Mouse (Mus musculus) MEL (cell line): ENCODE measurements around the gene Morc3. TPM values are rescaled to one million over a fixed set of nuclear protein-coding genes. Genes with fewer than 3 reads are reported as not detected.

Source experiments
- DNase-seq: peaks from one replicate; pipeline ENCODE4 v3.0.0; 2011; ENCODE audit warnings: low read depth, low spot score
- H3K27ac ChIP-seq: 2 replicates; pipeline ENCODE4 v1.5.1; 2012; ENCODE audit warnings: low read depth, mild to moderate bottlenecking, control low read depth, low read length, moderate library complexity; ENCODE audit not compliant: control insufficient read depth
- H3K27me3 ChIP-seq, 2 experiments: fragments of 150-350 bp in 1 of 2; sonication (generic) in 1 of 2; 2 replicates each; pipeline ENCODE4 v1.6.1; 2012; ENCODE audit warnings: low read length in 2 of 2, mild to moderate bottlenecking in 2 of 2, improper control_type of control experiment in 1 of 2, moderate library complexity in 1 of 2; ENCODE audit not compliant: insufficient read depth in 2 of 2, control insufficient read depth in 1 of 2
- H3K36me3 ChIP-seq, 2 experiments: 2 replicates each; pipeline ENCODE4 v1.6.1; 2012 to 2014; ENCODE audit warnings: low read length in 2 of 2, improper control_type of control experiment in 1 of 2, inconsistent platforms in 1 of 2, mild to moderate bottlenecking in 1 of 2; ENCODE audit not compliant: insufficient read depth in 2 of 2, control insufficient read depth in 1 of 2
- H3K4me1 ChIP-seq, 2 experiments: fragments of 150-350 bp in 1 of 2; sonication (generic) in 1 of 2; 2 replicates each; pipeline ENCODE4 v1.6.1; 2012; ENCODE audit warnings: low read length in 2 of 2, improper control_type of control experiment in 1 of 2, mild to moderate bottlenecking in 1 of 2; ENCODE audit not compliant: insufficient read depth in 2 of 2, control insufficient read depth in 1 of 2
- H3K4me3 ChIP-seq, 2 experiments: fragments of 150-350 bp in 1 of 2; sonication (generic) in 1 of 2; 2 replicates each; pipeline ENCODE4 v1.5.1; 2012; ENCODE audit warnings: low read depth in 2 of 2, low read length in 2 of 2, mild to moderate bottlenecking in 2 of 2, moderate library complexity in 2 of 2, control low read depth in 1 of 2, improper control_type of control experiment in 1 of 2; ENCODE audit not compliant: control insufficient read depth in 1 of 2, insufficient read depth in 1 of 2
- H3K79me2 ChIP-seq: 2 replicates; pipeline ENCODE4 v1.6.1; 2012; ENCODE audit warnings: mild to moderate bottlenecking, low read length, moderate library complexity; ENCODE audit not compliant: control insufficient read depth, poor library complexity, insufficient read depth
- H3K9ac ChIP-seq: 2 replicates; pipeline ENCODE4 v1.6.1; 2012; ENCODE audit warnings: low read depth, mild to moderate bottlenecking, control low read depth, low read length, moderate library complexity; ENCODE audit not compliant: control insufficient read depth, poor library complexity, severe bottlenecking
- H3K9me3 ChIP-seq: fragments of 150-350 bp; sonication (generic); replicated peaks from 2 replicates; pipeline ENCODE4 v1.6.1; 2012; ENCODE audit warnings: mild to moderate bottlenecking, low read length, improper control_type of control experiment, moderate library complexity; ENCODE audit not compliant: insufficient read depth
- BHLHE40 ChIP-seq: IDR thresholded peaks from 2 replicates; pipeline ENCODE4 v1.6.1; 2012; ENCODE audit warnings: low read depth, mild to moderate bottlenecking, inconsistent platforms, low read length, improper control_type of control experiment, borderline replicate concordance
- ELF1 ChIP-seq: IDR thresholded peaks from 2 replicates; pipeline ENCODE4 v1.6.1; 2014; ENCODE audit warnings: low read depth, mild to moderate bottlenecking, inconsistent platforms, low read length, improper control_type of control experiment, moderate library complexity
- GATA1 ChIP-seq: IDR thresholded peaks from 2 replicates; pipeline ENCODE4 v1.6.1; 2011; ENCODE audit warnings: low read depth, low read length, improper control_type of control experiment
- HCFC1 ChIP-seq: IDR thresholded peaks from 2 replicates; pipeline ENCODE4 v1.6.1; 2012; ENCODE audit warnings: low read depth, mild to moderate bottlenecking, inconsistent platforms, low read length, improper control_type of control experiment, moderate library complexity
- KAT2A ChIP-seq: conservative IDR thresholded peaks from 2 replicates; pipeline ENCODE4 v1.6.1; 2012; ENCODE audit warnings: low read depth, low read length, improper control_type of control experiment, inconsistent platforms
- MAX ChIP-seq: IDR thresholded peaks from 2 replicates; pipeline ENCODE4 v1.6.1; 2011; ENCODE audit warnings: low read length, improper control_type of control experiment
- MEF2A ChIP-seq: IDR thresholded peaks from 2 replicates; pipeline ENCODE4 v1.6.1; 2014; ENCODE audit warnings: low read depth, mild to moderate bottlenecking, inconsistent platforms, low read length, improper control_type of control experiment; ENCODE audit not compliant: poor library complexity, insufficient replicate concordance, severe bottlenecking; ENCODE audit errors: extremely low read depth
- NELFE ChIP-seq: IDR thresholded peaks from 2 replicates; pipeline ENCODE4 v1.6.1; 2011; ENCODE audit warnings: low read depth, low read length, improper control_type of control experiment
- POLR2A ChIP-seq, 2 experiments: IDR thresholded peaks; 2 replicates each; pipeline ENCODE4 v1.6.1; 2011 to 2012; ENCODE audit warnings: low read length in 2 of 2, mild to moderate bottlenecking in 2 of 2, control low read depth in 1 of 2, improper control_type of control experiment in 1 of 2, low read depth in 1 of 2, moderate library complexity in 1 of 2; ENCODE audit not compliant: control insufficient read depth in 1 of 2, insufficient read depth in 1 of 2, poor library complexity in 1 of 2
- POLR2AphosphoS2 ChIP-seq: IDR thresholded peaks from 2 replicates; pipeline ENCODE4 v1.6.1; 2011; ENCODE audit warnings: low read length, improper control_type of control experiment
- POLR2AphosphoS5 ChIP-seq: IDR thresholded peaks from 2 replicates; pipeline ENCODE4 v1.6.1; 2012; ENCODE audit warnings: low read depth, borderline replicate concordance, mild to moderate bottlenecking, inconsistent platforms, low read length, moderate library complexity, mixed read lengths
- RAD21 ChIP-seq: IDR thresholded peaks from 2 replicates; pipeline ENCODE4 v1.6.1; 2011; ENCODE audit warnings: mild to moderate bottlenecking, low read depth, low read length, improper control_type of control experiment
- RCOR1 ChIP-seq: IDR thresholded peaks from 2 replicates; pipeline ENCODE4 v1.6.1; 2012; ENCODE audit warnings: low read depth, mild to moderate bottlenecking, inconsistent platforms, low read length, improper control_type of control experiment
- SMC3 ChIP-seq: IDR thresholded peaks from 2 replicates; pipeline ENCODE4 v1.6.1; 2011; ENCODE audit warnings: low read depth, low read length, improper control_type of control experiment
- TAL1 ChIP-seq: IDR thresholded peaks from 2 replicates; pipeline ENCODE4 v1.6.1; 2012; ENCODE audit warnings: mild to moderate bottlenecking, inconsistent platforms, low read length, moderate library complexity, mixed read lengths
- TBP ChIP-seq: IDR thresholded peaks from 2 replicates; pipeline ENCODE4 v1.8.0; 2011; ENCODE audit warnings: low read depth, low read length, improper control_type of control experiment
- USF2 ChIP-seq, 2 experiments: IDR thresholded peaks; 2 replicates each; pipeline ENCODE4 v1.6.1; 2011 to 2012; ENCODE audit warnings: improper control_type of control experiment in 2 of 2, low read length in 2 of 2, borderline replicate concordance in 1 of 2, inconsistent platforms in 1 of 2, low read depth in 1 of 2, mild to moderate bottlenecking in 1 of 2; ENCODE audit not compliant: insufficient read depth in 1 of 2
- ZC3H11A ChIP-seq: IDR thresholded peaks from 2 replicates; pipeline ENCODE4 v1.6.1; 2012; ENCODE audit warnings: low read depth, mild to moderate bottlenecking, inconsistent platforms, low read length, improper control_type of control experiment
- polyA plus RNA-seq, 2 experiments: library from polyadenylated mRNA; stranded (reverse) in 1 of 2; unstranded in 1 of 2; fragments of >175 nt in 1 of 2; fragments of >200 nt in 1 of 2; gene quantifications; 2 replicates each; pipeline versions ENCODE4 v1.2.1 to v1.2.4; 2012; ENCODE audit warnings: low replicate concordance in 2 of 2, low read depth in 1 of 2; ENCODE audit not compliant: insufficient read length in 2 of 2, insufficient read depth in 1 of 2, missing spikeins in 1 of 2
- total RNA-seq: library from RNA; depleted of rRNA; stranded (reverse); fragments of 300-350 nt; gene quantifications from 2 replicates; pipeline ENCODE4 v1.2.3, GENCODE M21; 2012

The Morc3 gene
- total and polyA plus RNA-seq, 3 experiments: 23.3 to 276 (median 39.1) TPM

DNA sequence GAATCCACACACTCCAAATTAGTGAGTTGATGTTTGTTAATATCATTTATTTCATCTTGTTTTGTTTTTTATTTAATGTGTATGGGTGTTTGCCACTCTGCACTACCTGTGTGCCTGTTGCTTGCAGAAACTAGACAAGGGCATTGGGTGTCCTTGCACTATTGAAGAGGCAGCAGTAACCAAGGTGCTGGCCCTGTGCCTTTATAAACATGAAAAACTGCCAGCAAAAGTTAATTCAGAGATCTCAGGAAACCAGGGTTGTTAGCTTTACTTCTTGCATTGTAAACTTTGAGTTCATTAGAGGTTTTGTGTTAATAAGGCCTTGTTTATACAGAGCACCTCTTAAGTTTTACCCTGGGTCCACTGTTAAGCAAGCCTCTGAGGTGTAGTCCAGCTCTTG lies 28.8 kb downstream of the Morc3 start:
- no peaks in the 10 kb centered on the region for H3K27me3 ChIP-seq

DNA sequence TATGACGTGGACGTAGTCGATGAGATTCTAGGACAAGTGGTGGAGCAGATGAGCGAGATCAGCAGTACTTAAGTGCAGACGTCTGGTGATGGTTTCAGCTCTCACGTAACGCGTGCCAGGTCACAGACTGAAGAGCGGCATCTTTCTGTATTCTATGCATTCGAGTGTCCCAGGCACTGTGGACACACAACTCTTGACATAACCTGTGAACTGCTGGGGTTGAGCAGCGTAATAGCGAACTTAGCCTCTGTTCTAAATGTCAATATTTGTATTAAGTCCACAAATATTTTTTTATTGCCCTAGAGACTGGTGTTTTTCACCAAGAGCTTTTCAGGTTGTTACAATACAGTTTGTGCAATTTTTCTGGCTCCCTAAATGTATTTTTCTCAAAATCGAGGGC lies 42.9 kb downstream of the Morc3 start:
- Histone ChIP-seq H3K4me1 (peaks cover 0 to 2% of the 10 kb centered on the region in 2 experiments; a peak in 1 of 4 replicates), H3K27me3 (no peaks in the 10 kb centered on the region), H3K27ac (no peak overlapping the region), H3K79me2 (no peaks in the 10 kb centered on the region)
- DNase-seq: no peak
- TF ChIP-seq ZC3H11A: no peak
- TF ChIP-seq MEF2A: no peak
- TF ChIP-seq ELF1: no peak
- TF ChIP-seq HCFC1: no peak
- TF ChIP-seq RCOR1: no peak
- TF ChIP-seq USF2 (IDR thresholded peaks at IDR 0.05; ENCODE audit: borderline replicate concordance in 1 of 2, insufficient read depth in 1 of 2, low read depth in 1 of 2, low read length in 2 of 2): no peak
- no peak for TF ChIP-seq TBP
- no peak for TF ChIP-seq MAX
- TF ChIP-seq NELFE: no peak
- TF ChIP-seq POLR2AphosphoS5: no peak
- no peak for TF ChIP-seq BHLHE40
- TF ChIP-seq KAT2A: no peak
- no peak for TF ChIP-seq POLR2AphosphoS2
- TF ChIP-seq, all 39 proteins: peak for 0
- H3K9me3 ChIP-seq: no peaks in the 10 kb centered on the region
- H3K4me3 ChIP-seq: no peak overlapping the region
- H3K36me3 ChIP-seq: peaks cover 0 to 25% of the 10 kb centered on the region in 2 experiments; a peak in 2 of 4 replicates
- no peak overlapping the region for H3K9ac ChIP-seq

More for the DNA sequence above, 28.8 kb downstream of the Morc3 start:
- no peak for DNase-seq
- no peak overlapping the region for H3K27ac ChIP-seq
- no peak overlapping the region for H3K4me3 ChIP-seq
- H3K4me1 ChIP-seq: no peaks in the 10 kb centered on the region
- H3K9me3 ChIP-seq: no peaks in the 10 kb centered on the region
- H3K36me3 ChIP-seq: peaks cover 0 to 49% of the 10 kb centered on the region in 2 experiments; a peak in 2 of 4 replicates
- TF ChIP-seq MAX (no peak), SMC3 (no peak), RAD21 (no peak), ELF1 (no peak), TAL1 (no peak), GATA1 (no peak), BHLHE40 (no peak), NELFE (no peak), POLR2A (IDR thresholded peaks at IDR 0.05; ENCODE audit: control insufficient read depth in 1 of 2, insufficient read depth in 1 of 2, low read depth in 1 of 2, low read length in 2 of 2, poor library complexity in 1 of 2) (no peak)
- no peak overlapping the region for H3K9ac ChIP-seq
- H3K79me2 ChIP-seq: no peaks in the 10 kb centered on the region
